Mouse (Mus musculus) forelimb bud, embryonic 11.5 days (tissue): Measurements from ENCODE around the gene Gdpd3.
A peak's percentile ranks its signal among the peaks of the same experiment; 100 is the strongest.

Source experiments
- DNase-seq: peaks from one replicate; pipeline ENCODE4 v3.0.0-alpha.2; 2012; ENCODE audit warnings: low read depth, low spot score

Gene Gdpd3

GRCm38 (mm10) chr7:126789141-126789540, 23.0 kb downstream of the Gdpd3 start:
- no peak for DNase-seq

- peak; percentile 97 for DNase-seq
Measured at GRCm38 (mm10) chr7:126791851-126792720, 26.0 kb downstream of the Gdpd3 start, which contains the start of gene Ppp4c. Gene Ppp4c, minus strand, starts transcription at chr7:126792496.

- DNase-seq, result no peak
Measured at GRCm38 (mm10) chr7:126792721-126793443, 26.7 kb downstream of the Gdpd3 start.

- no peak for DNase-seq
Measured at GRCm38 (mm10) chr7:126793456-126794270, 27.5 kb downstream of the Gdpd3 start.

- DNase-seq, result no peak
Measured at GRCm38 (mm10) chr7:126794271-126794605, 28.1 kb downstream of the Gdpd3 start.

- no peak for DNase-seq
Measured at GRCm38 (mm10) chr7:126795387-126796317, 29.5 kb downstream of the Gdpd3 start.

GRCm38 (mm10) chr7:126796350-126796932, 30.3 kb downstream of the Gdpd3 start:
- DNase-seq, result no peak

- DNase-seq, result no peak
Measured at GRCm38 (mm10) chr7:126797411-126798126, 31.4 kb downstream of the Gdpd3 start, which contains the start of gene Fam57b. Gene Fam57b, plus strand, starts transcription at chr7:126797668.

- DNase-seq, result peak; percentile 17
Measured at GRCm38 (mm10) chr7:126798127-126799049, 32.3 kb downstream of the Gdpd3 start.

GRCm38 (mm10) chr7:126799050-126799467, 32.9 kb downstream of the Gdpd3 start:
- DNase-seq, result peak; percentile 98

- peak; percentile 92 for DNase-seq
Measured at GRCm38 (mm10) chr7:126799468-126800268, 33.5 kb downstream of the Gdpd3 start.

- DNase-seq, result no peak
Measured at GRCm38 (mm10) chr7:126800269-126801056, 34.3 kb downstream of the Gdpd3 start.

GRCm38 (mm10) chr7:126801057-126801422, 34.9 kb downstream of the Gdpd3 start:
- DNase-seq, result no peak

- no peak for DNase-seq
Measured at GRCm38 (mm10) chr7:126802134-126802889, 36.2 kb downstream of the Gdpd3 start.

- DNase-seq, result no peak
Measured at GRCm38 (mm10) chr7:126803181-126803580, 37.0 kb downstream of the Gdpd3 start.

GRCm38 (mm10) chr7:126803751-126804150, 37.6 kb downstream of the Gdpd3 start:
- no peak for DNase-seq
